Mouse (Mus musculus): ENCODE data around the gene Gm382.

Gene Gm382

GRCm38 (mm10) chrX:127039672-127040071 is at the start of gene Gm382:
Gene Gm382 (plus strand): TSS chrX:127039972.
- no peak for DNase-seq (ENCODE audit: low spot score)

GRCm38 (mm10) chrX:127070179-127070578 is 30.4 kb downstream of the Gm382 start:
- DNase-seq (ENCODE audit: low spot score) = no peak

- DNase-seq (ENCODE audit: low spot score) = no peak
Observed at GRCm38 (mm10) chrX:127091282-127091681, 51.5 kb downstream of the Gm382 start.

- no peak for DNase-seq (ENCODE audit: low spot score)
Observed at GRCm38 (mm10) chrX:127093036-127093435, 53.3 kb downstream of the Gm382 start.

GRCm38 (mm10) chrX:127093961-127094360 is 54.2 kb downstream of the Gm382 start:
- no peak for DNase-seq (ENCODE audit: low spot score)

- DNase-seq (ENCODE audit: low spot score) = no peak
Observed at GRCm38 (mm10) chrX:127104341-127104740, 64.6 kb downstream of the Gm382 start.
